Mouse (Mus musculus): ENCODE results near the gene Fam221b. TPM values are rescaled to one million over a fixed set of nuclear protein-coding genes. Genes with fewer than 3 reads are reported as not detected.

Gene Fam221b
- 2.6 and 3.7 TPM in 2 replicates for polyA plus RNA-seq (2014; fragmentation: Nextera tagmentation; extraction: Ambion mirVana)

GRCm38 (mm10) chr4:43668782-43669427 lies at the start of gene Fam221b, which contains the start of gene Tmem8b:
Gene Fam221b (minus strand): TSS chr4:43669145.
Gene Tmem8b (plus strand): TSS chr4:43668971.
- peak within 1 kb of the TSS; percentile 84 for H3K4me3 ChIP-seq (ENCODE audit: low read length)
- no peaks in the 10 kb centered on the region for H3K36me3 ChIP-seq (ENCODE audit: control insufficient read depth, insufficient read depth, low read length)
- peak within 1 kb of the TSS; percentile 74 for H3K4me2 ChIP-seq (replicated peaks; ENCODE audit: low read depth, low read length)
- peaks cover 6% of the 10 kb centered on the region for H3K4me1 ChIP-seq (ENCODE audit: control insufficient read depth, insufficient read depth, low read length)
- WGBS: 2% methylated on average over 35 of the region's 41 CpGs
- H3K27me3 ChIP-seq (ENCODE audit: control insufficient read depth, insufficient read depth, low read length): peaks cover 15% of the 10 kb centered on the region; the same call in 1 of the 2 replicates
- peak; percentile 93 for ATAC-seq (ENCODE audit: low FRiP score, low TSS enrichment)
- H3K27ac ChIP-seq (ENCODE audit: low read depth, low read length): no peak within 1 kb of the TSS
- no peaks in the 10 kb centered on the region for H3K9me3 ChIP-seq (ENCODE audit: control insufficient read depth, low read length)
- peak within 1 kb of the TSS; percentile 83 for H3K9ac ChIP-seq (ENCODE audit: low read depth, low read length)

GRCm38 (mm10) chr4:43713652-43714219 lies 44.8 kb upstream of the Fam221b start:
- Histone ChIP-seq H3K9me3 (ENCODE audit: control insufficient read depth, low read length) (no peaks in the 10 kb centered on the region), H3K27ac (ENCODE audit: low read depth, low read length) (no peak overlapping the region), H3K4me2 (replicated peaks; ENCODE audit: low read depth, low read length) (no peak overlapping the region), H3K4me1 (ENCODE audit: control insufficient read depth, insufficient read depth, low read length) (no peaks in the 10 kb centered on the region), H3K36me3 (ENCODE audit: control insufficient read depth, insufficient read depth, low read length) (no peaks in the 10 kb centered on the region), H3K4me3 (ENCODE audit: low read length) (no peak overlapping the region), H3K9ac (ENCODE audit: low read depth, low read length) (no peak overlapping the region), H3K27me3 (ENCODE audit: control insufficient read depth, insufficient read depth, low read length) (no peaks in the 10 kb centered on the region)
- ATAC-seq (ENCODE audit: low FRiP score, low TSS enrichment): 0 out of 2 replicates have a peak, but pooled peaks have one; percentile 24
- 14% methylated on average over 7 of the region's 7 CpGs for WGBS

GRCm38 (mm10) chr4:43711821-43712220 lies 42.9 kb upstream of the Fam221b start:
- H3K9ac ChIP-seq (ENCODE audit: low read depth, low read length): no peak overlapping the region
- no peak overlapping the region for H3K4me2 ChIP-seq (replicated peaks; ENCODE audit: low read depth, low read length)
- no peak overlapping the region for H3K4me3 ChIP-seq (ENCODE audit: low read length)
- H3K27me3 ChIP-seq (ENCODE audit: control insufficient read depth, insufficient read depth, low read length): no peaks in the 10 kb centered on the region
- no peak overlapping the region for H3K27ac ChIP-seq (ENCODE audit: low read depth, low read length)
- H3K36me3 ChIP-seq (ENCODE audit: control insufficient read depth, insufficient read depth, low read length): no peaks in the 10 kb centered on the region
- H3K9me3 ChIP-seq (ENCODE audit: control insufficient read depth, low read length): no peaks in the 10 kb centered on the region
- no peaks in the 10 kb centered on the region for H3K4me1 ChIP-seq (ENCODE audit: control insufficient read depth, insufficient read depth, low read length)
- 0 out of 2 replicates have a peak, but pooled peaks have one; percentile 33 for ATAC-seq (ENCODE audit: low FRiP score, low TSS enrichment)
- 0% methylated on average over 2 of the region's 2 CpGs for WGBS

- ATAC-seq (ENCODE audit: low FRiP score, low TSS enrichment): no peak
- Histone ChIP-seq H3K4me3 (ENCODE audit: low read length) (no peak within 1 kb of the TSS), H3K27me3 (ENCODE audit: control insufficient read depth, insufficient read depth, low read length) (no peaks in the 10 kb centered on the region), H3K27ac (ENCODE audit: low read depth, low read length) (no peak within 1 kb of the TSS), H3K4me1 (ENCODE audit: control insufficient read depth, insufficient read depth, low read length) (no peaks in the 10 kb centered on the region), H3K9ac (ENCODE audit: low read depth, low read length) (no peak within 1 kb of the TSS), H3K4me2 (replicated peaks; ENCODE audit: low read depth, low read length) (no peak within 1 kb of the TSS), H3K9me3 (ENCODE audit: control insufficient read depth, low read length) (no peaks in the 10 kb centered on the region), H3K36me3 (ENCODE audit: control insufficient read depth, insufficient read depth, low read length) (no peaks in the 10 kb centered on the region)
- 68% methylated on average over 6 of the region's 6 CpGs for WGBS
These were observed 40.9 kb upstream of the Fam221b start, which contains the start of gene Olfr71 for GRCm38 (mm10) chr4:43709869-43710268. Gene Olfr71 (minus strand): TSS chr4:43710255.

GRCm38 (mm10) chr4:43705991-43706390 lies 37.0 kb upstream of the Fam221b start:
- H3K9me3 ChIP-seq (ENCODE audit: control insufficient read depth, low read length): no peaks in the 10 kb centered on the region
- 72% methylated on average over 13 of the region's 13 CpGs for WGBS
- no peak overlapping the region for H3K4me3 ChIP-seq (ENCODE audit: low read length)
- no peaks in the 10 kb centered on the region for H3K27me3 ChIP-seq (ENCODE audit: control insufficient read depth, insufficient read depth, low read length)
- H3K27ac ChIP-seq (ENCODE audit: low read depth, low read length): no peak overlapping the region
- H3K4me2 ChIP-seq (replicated peaks; ENCODE audit: low read depth, low read length): no peak overlapping the region
- no peaks in the 10 kb centered on the region for H3K4me1 ChIP-seq (ENCODE audit: control insufficient read depth, insufficient read depth, low read length)
- H3K9ac ChIP-seq (ENCODE audit: low read depth, low read length): no peak overlapping the region
- ATAC-seq (ENCODE audit: low FRiP score, low TSS enrichment): no peak
- H3K36me3 ChIP-seq (ENCODE audit: control insufficient read depth, insufficient read depth, low read length): no peaks in the 10 kb centered on the region

GRCm38 (mm10) chr4:43703851-43704250 lies 34.9 kb upstream of the Fam221b start:
- no peaks in the 10 kb centered on the region for H3K27me3 ChIP-seq (ENCODE audit: control insufficient read depth, insufficient read depth, low read length)
- no peak for ATAC-seq (ENCODE audit: low FRiP score, low TSS enrichment)
- H3K27ac ChIP-seq (ENCODE audit: low read depth, low read length): no peak overlapping the region
- H3K4me2 ChIP-seq (replicated peaks; ENCODE audit: low read depth, low read length): no peak overlapping the region
- no peak overlapping the region for H3K4me3 ChIP-seq (ENCODE audit: low read length)
- H3K36me3 ChIP-seq (ENCODE audit: control insufficient read depth, insufficient read depth, low read length): no peaks in the 10 kb centered on the region
- H3K9me3 ChIP-seq (ENCODE audit: control insufficient read depth, low read length): no peaks in the 10 kb centered on the region
- 53% methylated on average over 8 of the region's 8 CpGs for WGBS
- H3K9ac ChIP-seq (ENCODE audit: low read depth, low read length): no peak overlapping the region
- H3K4me1 ChIP-seq (ENCODE audit: control insufficient read depth, insufficient read depth, low read length): no peaks in the 10 kb centered on the region

- WGBS: 72% methylated on average over 6 of the region's 6 CpGs
- Histone ChIP-seq H3K4me1 (ENCODE audit: control insufficient read depth, insufficient read depth, low read length) (no peaks in the 10 kb centered on the region), H3K27ac (ENCODE audit: low read depth, low read length) (no peak overlapping the region), H3K27me3 (ENCODE audit: control insufficient read depth, insufficient read depth, low read length) (no peaks in the 10 kb centered on the region), H3K9me3 (ENCODE audit: control insufficient read depth, low read length) (no peaks in the 10 kb centered on the region), H3K36me3 (ENCODE audit: control insufficient read depth, insufficient read depth, low read length) (no peaks in the 10 kb centered on the region), H3K4me2 (replicated peaks; ENCODE audit: low read depth, low read length) (no peak overlapping the region), H3K9ac (ENCODE audit: low read depth, low read length) (no peak overlapping the region), H3K4me3 (ENCODE audit: low read length) (no peak overlapping the region)
- ATAC-seq (ENCODE audit: low FRiP score, low TSS enrichment): no peak
These were observed 34.5 kb upstream of the Fam221b start for GRCm38 (mm10) chr4:43703439-43703838.

GRCm38 (mm10) chr4:43700707-43701106 lies 31.8 kb upstream of the Fam221b start, which contains the start of gene Olfr70:
Gene Olfr70 (minus strand): TSS chr4:43700807.
- H3K27ac ChIP-seq (ENCODE audit: low read depth, low read length): no peak within 1 kb of the TSS
- no peak within 1 kb of the TSS for H3K4me3 ChIP-seq (ENCODE audit: low read length)
- no peaks in the 10 kb centered on the region for H3K4me1 ChIP-seq (ENCODE audit: control insufficient read depth, insufficient read depth, low read length)
- H3K27me3 ChIP-seq (ENCODE audit: control insufficient read depth, insufficient read depth, low read length): no peaks in the 10 kb centered on the region
- no peak within 1 kb of the TSS for H3K9ac ChIP-seq (ENCODE audit: low read depth, low read length)
- WGBS: 91% methylated on average over 6 of the region's 6 CpGs
- H3K9me3 ChIP-seq (ENCODE audit: control insufficient read depth, low read length): no peaks in the 10 kb centered on the region
- H3K36me3 ChIP-seq (ENCODE audit: control insufficient read depth, insufficient read depth, low read length): no peaks in the 10 kb centered on the region
- ATAC-seq (ENCODE audit: low FRiP score, low TSS enrichment): no peak
- H3K4me2 ChIP-seq (replicated peaks; ENCODE audit: low read depth, low read length): no peak within 1 kb of the TSS

- WGBS: 91% methylated on average over 13 of the region's 13 CpGs
- no peaks in the 10 kb centered on the region for H3K9me3 ChIP-seq (ENCODE audit: control insufficient read depth, low read length)
- H3K27me3 ChIP-seq (ENCODE audit: control insufficient read depth, insufficient read depth, low read length): no peaks in the 10 kb centered on the region
- no peak overlapping the region for H3K9ac ChIP-seq (ENCODE audit: low read depth, low read length)
- no peak overlapping the region for H3K4me3 ChIP-seq (ENCODE audit: low read length)
- no peaks in the 10 kb centered on the region for H3K36me3 ChIP-seq (ENCODE audit: control insufficient read depth, insufficient read depth, low read length)
- no peak overlapping the region for H3K27ac ChIP-seq (ENCODE audit: low read depth, low read length)
- no peaks in the 10 kb centered on the region for H3K4me1 ChIP-seq (ENCODE audit: control insufficient read depth, insufficient read depth, low read length)
- ATAC-seq (ENCODE audit: low FRiP score, low TSS enrichment): no peak
- H3K4me2 ChIP-seq (replicated peaks; ENCODE audit: low read depth, low read length): no peak overlapping the region
These were observed 27.6 kb upstream of the Fam221b start for GRCm38 (mm10) chr4:43696561-43696960.
